Mouse (Mus musculus) midbrain, embryonic 14.5 days (tissue): ENCODE data around the gene Pnldc1. TPM values are rescaled to one million over a fixed set of nuclear protein-coding genes. Genes with fewer than 3 reads are reported as not detected.

ENCODE experiments used
- ATAC-seq: fragments of 200-750 bp; cut with Nextera tagmentation; 2 replicates; pipeline ENCODE4 v1.8.0; 2017; ENCODE audit warnings: moderate number of reproducible peaks, moderate library complexity; ENCODE audit not compliant: low FRiP score, low TSS enrichment
- DNase-seq: peaks from one replicate; pipeline ENCODE4 v3.0.0-alpha.2; 2015
- H3K27ac ChIP-seq: fragments of 300-500 bp; sonication (generic); replicated peaks from 2 replicates; pipeline ENCODE4 v1.5.1; 2014; ENCODE audit warnings: mild to moderate bottlenecking, low read depth, low read length, moderate library complexity
- H3K27me3 ChIP-seq: fragments of 300-500 bp; sonication (generic); 2 replicates; pipeline ENCODE4 v1.6.1; 2014; ENCODE audit warnings: low read length, control low read depth, mixed read lengths; ENCODE audit not compliant: control insufficient read depth, insufficient read depth
- H3K36me3 ChIP-seq: fragments of 300-500 bp; sonication (generic); 2 replicates; pipeline ENCODE4 v1.6.1; 2014; ENCODE audit warnings: low read length, control low read depth; ENCODE audit not compliant: control insufficient read depth, insufficient read depth
- H3K4me1 ChIP-seq: fragments of 300-500 bp; sonication (generic); 2 replicates; pipeline ENCODE4 v1.6.1; 2014; ENCODE audit warnings: mild to moderate bottlenecking, antibody characterized with exemption, low read length, control low read depth; ENCODE audit not compliant: control insufficient read depth, insufficient read depth
- H3K4me2 ChIP-seq: fragments of 300-500 bp; sonication (generic); 2 replicates; pipeline ENCODE4 v1.6.1; 2014; ENCODE audit warnings: mild to moderate bottlenecking, low read length, moderate library complexity
- H3K4me3 ChIP-seq: fragments of 300-500 bp; sonication (generic); replicated peaks from 2 replicates; pipeline ENCODE4 v1.5.1; 2014; ENCODE audit warnings: low read depth, low read length
- H3K9ac ChIP-seq: fragments of 300-500 bp; sonication (generic); replicated peaks from 2 replicates; pipeline ENCODE4 v1.6.1; 2014; ENCODE audit warnings: mild to moderate bottlenecking, low read length, moderate library complexity
- H3K9me3 ChIP-seq: fragments of 300-500 bp; sonication (generic); 2 replicates; pipeline ENCODE4 v1.6.1; 2016; ENCODE audit warnings: low read length, control low read depth, mixed read lengths; ENCODE audit not compliant: control insufficient read depth
- WGBS: fragments of 180-500 bp; shearing (Covaris S2); extraction: QIAGEN DNeasy Blood & Tissue Kit; methylation state at CpG from one replicate; pipeline ENCODE4 v1.1.7; 2014; 5-methylcytosine and 5-hydroxymethylcytosine counted together
- polyA plus RNA-seq: library from polyadenylated mRNA; unstranded; fragments of >200 nt; fragmentation: Nextera tagmentation; extraction: Ambion mirVana; gene quantifications from 2 replicates; pipeline ENCODE4 v1.2.1, GENCODE M21; 2014

Pnldc1 gene
- polyA plus RNA-seq, 1 experiment from 2014 or later: 3.1 TPM

GRCm38 (mm10) chr17:12857395-12857794, 52.6 kb downstream of the Pnldc1 start:
- Histone ChIP-seq H3K9ac (no peak overlapping the region), H3K4me1 (no peaks in the 10 kb centered on the region), H3K4me2 (no peak overlapping the region), H3K27ac (no peak overlapping the region), H3K9me3 (no peaks in the 10 kb centered on the region), H3K4me3 (no peak overlapping the region), H3K36me3 (no peaks in the 10 kb centered on the region), H3K27me3 (no peaks in the 10 kb centered on the region)
- WGBS: 66% methylated on average over 3 of the region's 3 CpGs
- DNase-seq (no peak), ATAC-seq (no peak)

- Histone ChIP-seq H3K4me1 (no peaks in the 10 kb centered on the region), H3K27me3 (no peaks in the 10 kb centered on the region), H3K4me2 (no peak overlapping the region), H3K9ac (no peak overlapping the region), H3K4me3 (no peak overlapping the region), H3K27ac (no peak overlapping the region), H3K9me3 (no peaks in the 10 kb centered on the region), H3K36me3 (no peaks in the 10 kb centered on the region)
- DNase-seq (no peak), ATAC-seq (no peak)
- WGBS: 92% methylated on average over 11 of the region's 11 CpGs
These were observed 55.6 kb downstream of the Pnldc1 start for GRCm38 (mm10) chr17:12854386-12854785.

GRCm38 (mm10) chr17:12853821-12854220, 56.2 kb downstream of the Pnldc1 start:
- Histone ChIP-seq H3K36me3 (no peaks in the 10 kb centered on the region), H3K4me3 (no peak overlapping the region), H3K9me3 (no peaks in the 10 kb centered on the region), H3K27me3 (no peaks in the 10 kb centered on the region), H3K27ac (no peak overlapping the region), H3K4me1 (no peaks in the 10 kb centered on the region), H3K4me2 (no peak overlapping the region), H3K9ac (no peak overlapping the region)
- DNase-seq (no peak), ATAC-seq (no peak)
- 74% methylated on average over 2 of the region's 2 CpGs for WGBS

- whole genome bisulfite sequencing: 63% methylated on average over 11 of the region's 11 CpGs
- Histone ChIP-seq H3K27ac (no peak overlapping the region), H3K9me3 (no peaks in the 10 kb centered on the region), H3K36me3 (no peaks in the 10 kb centered on the region), H3K4me2 (no peak overlapping the region), H3K4me1 (no peaks in the 10 kb centered on the region), H3K9ac (no peak overlapping the region), H3K4me3 (no peak overlapping the region), H3K27me3 (no peaks in the 10 kb centered on the region)
- ATAC-seq (no peak), DNase-seq (no peak)
These were observed 58.3 kb downstream of the Pnldc1 start for GRCm38 (mm10) chr17:12851689-12852088.

- H3K9me3 ChIP-seq: no peaks in the 10 kb centered on the region
- H3K9ac ChIP-seq: no peak overlapping the region
- no peak overlapping the region for H3K4me2 ChIP-seq
- WGBS: 88% methylated on average over 8 of the region's 8 CpGs
- no peaks in the 10 kb centered on the region for H3K36me3 ChIP-seq
- H3K4me1 ChIP-seq: no peaks in the 10 kb centered on the region
- DNase-seq (no peak), ATAC-seq (no peak)
- no peak overlapping the region for H3K27ac ChIP-seq
- H3K27me3 ChIP-seq: no peaks in the 10 kb centered on the region
- H3K4me3 ChIP-seq: no peak overlapping the region
These were observed 60.1 kb downstream of the Pnldc1 start for GRCm38 (mm10) chr17:12849778-12850382.

- Histone ChIP-seq H3K9me3 (no peaks in the 10 kb centered on the region), H3K4me2 (no peak overlapping the region), H3K27ac (no peak overlapping the region), H3K36me3 (no peaks in the 10 kb centered on the region), H3K27me3 (no peaks in the 10 kb centered on the region), H3K9ac (no peak overlapping the region), H3K4me3 (no peak overlapping the region), H3K4me1 (no peaks in the 10 kb centered on the region)
- WGBS: 66% methylated on average over 4 of the region's 4 CpGs
- no peak for ATAC-seq
- no peak for DNase-seq
These were observed 62.3 kb downstream of the Pnldc1 start for GRCm38 (mm10) chr17:12847736-12848135.

- 80% methylated on average over 5 of the region's 5 CpGs for WGBS
- H3K27ac ChIP-seq: no peak overlapping the region
- H3K9ac ChIP-seq: no peak overlapping the region
- H3K4me2 ChIP-seq: no peak overlapping the region
- DNase-seq (no peak), ATAC-seq (no peak)
- H3K36me3 ChIP-seq: no peaks in the 10 kb centered on the region
- H3K4me3 ChIP-seq: no peak overlapping the region
- H3K4me1 ChIP-seq: no peaks in the 10 kb centered on the region
- no peaks in the 10 kb centered on the region for H3K9me3 ChIP-seq
- no peaks in the 10 kb centered on the region for H3K27me3 ChIP-seq
These were observed 63.6 kb downstream of the Pnldc1 start for GRCm38 (mm10) chr17:12846474-12846873.

GRCm38 (mm10) chr17:12845862-12846261, 64.2 kb downstream of the Pnldc1 start:
- H3K36me3 ChIP-seq: no peaks in the 10 kb centered on the region
- ATAC-seq (no peak), DNase-seq (no peak)
- 59% methylated on average over 5 of the region's 5 CpGs for WGBS
- H3K9me3 ChIP-seq: no peaks in the 10 kb centered on the region
- no peaks in the 10 kb centered on the region for H3K4me1 ChIP-seq
- no peak overlapping the region for H3K27ac ChIP-seq
- no peak overlapping the region for H3K4me2 ChIP-seq
- no peaks in the 10 kb centered on the region for H3K27me3 ChIP-seq
- no peak overlapping the region for H3K4me3 ChIP-seq
- H3K9ac ChIP-seq: no peak overlapping the region

GRCm38 (mm10) chr17:12844540-12844939, 65.5 kb downstream of the Pnldc1 start:
- no peaks in the 10 kb centered on the region for H3K36me3 ChIP-seq
- no peak for DNase-seq
- 96% methylated on average over 4 of the region's 4 CpGs for WGBS
- ATAC-seq: no peak
- no peak overlapping the region for H3K27ac ChIP-seq
- no peak overlapping the region for H3K4me3 ChIP-seq
- no peak overlapping the region for H3K4me2 ChIP-seq
- H3K9ac ChIP-seq: no peak overlapping the region
- no peaks in the 10 kb centered on the region for H3K4me1 ChIP-seq
- H3K27me3 ChIP-seq: no peaks in the 10 kb centered on the region
- no peaks in the 10 kb centered on the region for H3K9me3 ChIP-seq
